Mouse (Mus musculus): ENCODE results near the gene Ccser2.

DNA sequence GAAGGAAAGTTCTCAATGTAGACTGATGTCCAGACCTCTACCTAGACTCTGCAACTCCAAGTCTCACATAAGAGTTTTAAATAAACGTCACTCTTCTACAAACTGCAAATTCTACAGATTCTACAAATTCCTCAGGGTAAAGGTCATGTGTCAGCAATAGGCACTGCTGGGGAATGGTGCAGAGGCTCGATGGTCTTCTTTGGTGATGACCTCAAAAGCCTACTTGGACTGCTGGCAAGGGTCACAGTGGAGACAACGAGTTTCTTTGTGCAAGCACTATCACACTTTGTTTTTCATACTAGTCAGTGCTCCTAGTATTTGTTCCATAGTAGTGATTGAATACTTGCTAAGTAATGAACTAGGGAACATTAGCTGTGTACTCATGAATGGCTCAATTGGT lies 85.0 kb downstream of the Ccser2 start:
- no peak for TF ChIP-seq CTCF (IDR thresholded peaks at IDR 0.05)
- no peak for TF ChIP-seq POLR2A (IDR thresholded peaks at IDR 0.05; ENCODE audit: insufficient read depth, low read depth, low read length)
